8 mouse cellular contexts compared by ENCODE assay signal in the genomic region with DNA sequence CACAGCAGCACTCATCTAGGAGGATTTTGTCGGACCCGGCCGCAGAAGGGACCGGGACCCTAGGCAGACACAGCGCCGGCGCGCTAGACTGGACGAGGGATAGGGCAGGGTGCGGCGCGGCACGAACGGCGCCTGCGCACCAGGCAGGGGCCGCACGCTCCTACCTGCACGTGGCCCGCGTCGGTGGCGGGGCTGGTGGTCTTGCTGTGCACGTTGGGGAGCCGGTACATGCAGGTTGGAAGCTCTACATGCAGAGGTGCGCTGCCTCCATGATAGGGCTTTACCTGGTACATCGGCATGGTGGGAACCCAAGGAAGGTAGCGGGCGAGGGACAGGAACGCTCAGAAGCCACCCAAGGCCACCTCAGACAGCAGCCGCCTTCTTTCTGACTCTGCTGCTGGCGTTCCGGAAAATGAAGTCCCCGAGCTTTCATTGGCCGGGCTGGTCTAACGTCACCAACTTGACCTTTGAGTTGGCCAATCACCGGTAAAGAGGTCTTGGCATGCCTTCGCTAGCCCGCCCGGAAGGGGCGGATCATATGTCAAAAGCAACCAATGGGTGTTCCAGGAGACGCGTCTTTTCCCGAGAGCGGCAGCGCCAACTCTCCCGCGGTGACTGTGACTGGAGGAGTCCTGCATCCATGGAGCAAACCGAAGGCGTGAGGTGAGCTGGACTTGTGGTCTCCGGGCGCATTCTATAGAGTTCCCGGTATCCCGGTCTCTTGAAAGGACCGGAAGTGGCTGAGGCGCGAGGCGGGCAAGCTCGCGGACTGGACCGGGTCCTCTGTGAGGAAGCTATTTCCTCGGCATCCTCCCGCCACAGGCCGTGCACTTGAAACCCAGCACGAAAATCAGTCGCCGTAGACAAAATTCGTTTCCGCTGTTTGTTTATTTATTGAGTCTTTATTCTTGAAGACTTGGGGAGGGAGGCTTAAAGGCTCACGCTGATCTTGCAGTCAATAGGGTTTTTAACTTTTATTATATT. TPM values are rescaled to one million over a fixed set of nuclear protein-coding genes. Genes with fewer than 3 reads are reported as not detected.
DNase-seq lines count a peak whose midpoint lies in the region; ATAC-seq and TF ChIP-seq lines count a peak whose summit lies in the region.

A gene (minus strand): TSS at position 431 of the 984 bp plus-strand sequence.
A gene (plus strand): TSS at position 548 of the 984 bp plus-strand sequence.

- H3K9ac ChIP-seq in ES-E14 (ENCODE audit: insufficient read depth, low read depth, low read length, poor library complexity, severe bottlenecking), result peak within 1 kb of the TSS; percentile 83
- H3K9ac ChIP-seq in forebrain, embryonic 15.5 days (replicated peaks), result peak within 1 kb of the TSS; percentile 63

- in situ Hi-C loops in ES-E14 (cut with MboI; ENCODE audit: low sequenced_read_pairs in 2 of 2, unreplicated experiment in 2 of 2), result no loop called here

- no peak for TF ChIP-seq CTCF in lung, adult 2 months (IDR thresholded peaks at IDR 0.05; ENCODE audit: insufficient read depth, low read length)

- DNase-seq in ES-E14 (ENCODE audit: low read depth, low spot score), result peak; percentile 97
- peak; percentile 97 for DNase-seq in cerebellum, adult 11-12 months
- DNase-seq in heart, postnatal 25 days (ENCODE audit: low spot score), result peak; percentile 96
- peak; percentile 97 to 98 for DNase-seq in layer of hippocampus, adult 18-20 months (ENCODE audit: low spot score in 2 of 2)
- peak; percentile 94 for DNase-seq in lung, adult 2 months
- DNase-seq in thymus, adult 18-20 months, result peak; percentile 89 to 94

- no peaks in the 10 kb centered on the region for H3K27me3 ChIP-seq in forebrain, embryonic 15.5 days

- under 1% methylated on average over 70 of the region's 70 CpGs for WGBS in forebrain, embryonic 15.5 days
- under 1% methylated on average over 70 of the region's 70 CpGs for WGBS in lung, adult 2 months

- peaks cover 0 to 2% of the 10 kb centered on the region in 2 experiments; a peak in 1 of 4 replicates for H3K4me1 ChIP-seq in ES-E14 (ENCODE audit: control insufficient read depth in 2 of 2, insufficient read depth in 2 of 2, low read length in 2 of 2, poor library complexity in 1 of 2)
- H3K4me1 ChIP-seq in forebrain, embryonic 15.5 days, result peaks cover 23% of the 10 kb centered on the region
- peaks cover 3% of the 10 kb centered on the region; the same call in 1 of the 2 replicates for H3K4me1 ChIP-seq in lung, adult 2 months (ENCODE audit: control insufficient read depth, insufficient read depth, low read length)

- H3K36me3 ChIP-seq in ES-E14 (ENCODE audit: control insufficient read depth, insufficient read depth, low read length, poor library complexity, severe bottlenecking), result peaks cover 23% of the 10 kb centered on the region
- H3K36me3 ChIP-seq in forebrain, embryonic 15.5 days, result peaks cover 20% of the 10 kb centered on the region

- peak within 1 kb of the TSS; percentile 63 for H3K4me2 ChIP-seq in forebrain, embryonic 15.5 days (replicated peaks)

- TF ChIP-seq POLR2A in lung, adult 2 months (IDR thresholded peaks at IDR 0.05; ENCODE audit: borderline replicate concordance, extremely low read depth, low read depth, low read length), result peak; percentile 52; the same call in 1 of the 2 replicates

- intact Hi-C loops in heart, postnatal 25 days (cut with DNase I), result loop anchor here (5.0 kb wide), 1 partner anchor 342 kb away; no protein-coding TSS in a partner anchor

- H3K4me3 ChIP-seq in ES-E14 (ENCODE audit: insufficient read depth in 1 of 2, low read depth in 1 of 2, low read length in 2 of 2, poor library complexity in 1 of 2, severe bottlenecking in 1 of 2), result peak within 1 kb of the TSS; percentile 83 to 96
- H3K4me3 ChIP-seq in forebrain, embryonic 15.5 days, result peak within 1 kb of the TSS; percentile 53
- peak within 1 kb of the TSS; percentile 99 for H3K4me3 ChIP-seq in lung, adult 2 months (replicated peaks; ENCODE audit: extremely low read depth, low read depth, low read length)

- ATAC-seq in forebrain, embryonic 15.5 days (replicated peaks), result peak; percentile 100
- ATAC-seq in neutrophil, adult 5-6 weeks (ENCODE audit: extremely low read depth, insufficient number of reproducible peaks, low FRiP score, poor library complexity, severe bottlenecking), result peak; percentile 99

- H3K27ac ChIP-seq in ES-E14 (ENCODE audit: insufficient read depth, low read depth, low read length, poor library complexity, severe bottlenecking), result 0 out of 2 replicates have a peak within 1 kb of the TSS, but pooled peaks have one; percentile 30
- H3K27ac ChIP-seq in forebrain, embryonic 15.5 days (replicated peaks), result peak within 1 kb of the TSS; percentile 91

- no peaks in the 10 kb centered on the region for H3K9me3 ChIP-seq in ES-E14 (ENCODE audit: control insufficient read depth, insufficient read depth, low read depth, low read length)
- no peaks in the 10 kb centered on the region for H3K9me3 ChIP-seq in forebrain, embryonic 15.5 days

TF ChIP-seq in ES-E14, 5 proteins besides CTCF, POLR2A, EP300 and RAD21:
- peak; percentile 53; the same call in 1 of the 2 replicates for TF ChIP-seq HCFC1 (IDR thresholded peaks at IDR 0.05; ENCODE audit: borderline replicate concordance, insufficient read depth, low read length)
- no peak for TF ChIP-seq ZNF384 (IDR thresholded peaks at IDR 0.05; ENCODE audit: low read depth, low read length)
- TF ChIP-seq ZC3H11A (IDR thresholded peaks at IDR 0.05; ENCODE audit: borderline replicate concordance, low read depth, low read length), result no peak
- 0 out of 2 replicates have a peak, but pooled peaks have one; percentile 19 for TF ChIP-seq MAFK (IDR thresholded peaks at IDR 0.05; ENCODE audit: insufficient read depth, low read depth, low read length)
- TF ChIP-seq CHD2 (IDR thresholded peaks at IDR 0.05; ENCODE audit: low read depth, low read length), result peak; percentile 79

RNA-seq across cellular contexts. Expression of the first gene that starts in this region (rescaled TPM):
- total RNA-seq in ES-E14 (2012; rRNA removed), result 90.8 and 100 TPM in 2 replicates
- 86.5 and 92.8 TPM in 2 replicates for polyA plus RNA-seq in forebrain, embryonic 15.5 days (2015; fragmentation: Nextera tagmentation; extraction: Ambion mirVana)
- 10 to 100 TPM; 34.9 to 35.0 TPM for total RNA-seq in heart, postnatal 25 days (2021)
- total RNA-seq in layer of hippocampus, adult 18-20 months (2021), result 10 to 100 TPM; 31.8 to 32.8 TPM
- polyA plus RNA-seq in lung, adult 2 months (2012; rRNA removed), result 25.5 and 29.0 TPM in 2 replicates
- 14.5 and 15.0 TPM in 2 replicates for total RNA-seq in neutrophil, adult 5-6 weeks (2017)

RNA-seq across cellular contexts. Expression of the second gene that starts in this region (rescaled TPM):
- 20.3 and 23.9 TPM in 2 replicates for total RNA-seq in ES-E14 (2012; rRNA removed)
- 30.2 and 30.7 TPM in 2 replicates for polyA plus RNA-seq in forebrain, embryonic 15.5 days (2015; fragmentation: Nextera tagmentation; extraction: Ambion mirVana)
- 1 to 10 TPM; 3.8 to 3.9 TPM for total RNA-seq in heart, postnatal 25 days (2021)
- total RNA-seq in layer of hippocampus, adult 18-20 months (2021), result 10 to 100 TPM; 13.5 to 14.0 TPM
- polyA plus RNA-seq in lung, adult 2 months (2012; rRNA removed), result 2.3 and 3.4 TPM in 2 replicates
- 31.6 and 33.4 TPM in 2 replicates for total RNA-seq in neutrophil, adult 5-6 weeks (2017)

Comparison
In these comparisons a context has a peak if more than half of its experiments do, and no peak if none do; other contexts are left out.
1. Peak in every context shown above with its lines: DNase-seq, ATAC-seq, H3K4me3 ChIP-seq and H3K27ac ChIP-seq.